Mouse (Mus musculus) embryo, embryonic 10 days (tissue): ENCODE data around the gene Ppm1e.

ENCODE experiments used
- DNase-seq: peaks from one replicate; pipeline ENCODE4 v3.0.0-alpha.2; 2015; ENCODE audit warnings: low spot score

Gene Ppm1e

GRCm38 (mm10) chr11:87358331-87359261, at the start of gene Ppm1e:
Gene Ppm1e, minus strand, starts transcription at chr11:87359023.
- DNase-seq = peak; percentile 91

- DNase-seq = no peak
These were observed 46.1 kb upstream of the Ppm1e start, which contains the start of the genes Rad51c and Tex14 for GRCm38 (mm10) chr11:87404876-87405275. Gene Rad51c, minus strand, starts transcription at chr11:87404954. Gene Tex14, plus strand, starts transcription at chr11:87405065.

- peak; percentile 96 for DNase-seq
These were observed 45.5 kb upstream of the Ppm1e start for GRCm38 (mm10) chr11:87404111-87404853.

- DNase-seq = no peak
These were observed 39.6 kb upstream of the Ppm1e start for GRCm38 (mm10) chr11:87398402-87398801.

GRCm38 (mm10) chr11:87393855-87394254, 35.0 kb upstream of the Ppm1e start:
- DNase-seq = peak; percentile 47

GRCm38 (mm10) chr11:87385676-87386075, 26.9 kb upstream of the Ppm1e start:
- no peak for DNase-seq

- DNase-seq = no peak
These were observed 25.7 kb upstream of the Ppm1e start for GRCm38 (mm10) chr11:87384551-87384950.

- DNase-seq = peak; percentile 39
These were observed 9.2 kb upstream of the Ppm1e start for GRCm38 (mm10) chr11:87367865-87368580.

- DNase-seq = no peak
These were observed 8.2 kb upstream of the Ppm1e start for GRCm38 (mm10) chr11:87367061-87367460.

- DNase-seq = no peak
These were observed 6.3 kb upstream of the Ppm1e start for GRCm38 (mm10) chr11:87365120-87365519.

GRCm38 (mm10) chr11:87359262-87359612, 414 bp upstream of the Ppm1e start:
- no peak for DNase-seq

GRCm38 (mm10) chr11:87357317-87358300, 1.2 kb downstream of the Ppm1e start:
- peak; percentile 34 for DNase-seq

- DNase-seq = no peak
These were observed 4.0 kb downstream of the Ppm1e start for GRCm38 (mm10) chr11:87354861-87355260.

- DNase-seq = no peak
These were observed 5.1 kb downstream of the Ppm1e start for GRCm38 (mm10) chr11:87353646-87354170.

- no peak for DNase-seq
These were observed 32.4 kb downstream of the Ppm1e start for GRCm38 (mm10) chr11:87326381-87326780.

- no peak for DNase-seq
These were observed 36.3 kb downstream of the Ppm1e start for GRCm38 (mm10) chr11:87322558-87322957.

- no peak for DNase-seq
These were observed 38.8 kb downstream of the Ppm1e start for GRCm38 (mm10) chr11:87320007-87320406.

- no peak for DNase-seq
These were observed 39.7 kb downstream of the Ppm1e start for GRCm38 (mm10) chr11:87318956-87319708.

GRCm38 (mm10) chr11:87313533-87313932, 45.3 kb downstream of the Ppm1e start:
- DNase-seq = no peak

- no peak for DNase-seq
These were observed 48.5 kb downstream of the Ppm1e start for GRCm38 (mm10) chr11:87310309-87310708.
